Mouse (Mus musculus): ENCODE data around the gene Stox1. TPM values are rescaled to one million over a fixed set of nuclear protein-coding genes. Genes with fewer than 3 reads are reported as not detected.

Stox1 gene
- polyA plus RNA-seq, 1 experiment from 2014 or later, result 0.92 TPM

DNA sequence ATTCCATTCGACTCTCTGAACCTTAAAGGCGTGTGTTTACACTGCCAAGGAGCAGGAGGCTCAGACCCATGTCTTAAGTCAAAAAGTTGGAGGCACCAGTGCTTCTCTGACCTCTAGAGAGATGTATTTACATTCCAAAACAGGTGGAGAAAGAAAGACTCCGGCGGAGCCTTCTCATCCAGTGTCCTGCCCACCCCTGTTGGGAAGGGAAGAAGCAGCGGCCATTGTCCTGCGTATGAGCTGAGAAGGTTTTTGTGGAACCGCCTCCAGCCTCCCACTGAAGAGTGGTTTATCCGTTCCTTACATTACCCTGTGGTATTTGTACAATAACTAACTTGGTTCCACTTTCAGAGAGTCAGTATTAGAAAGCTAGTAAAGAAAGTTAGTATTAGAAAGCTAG is 33.2 kb downstream of the Stox1 start:
- Histone ChIP-seq H3K9ac (no peak overlapping the region), H3K27ac (replicated peaks) (no peak overlapping the region), H3K36me3 (no peaks in the 10 kb centered on the region), H3K9me3 (no peaks in the 10 kb centered on the region), H3K4me1 (no peaks in the 10 kb centered on the region), H3K27me3 (replicated peaks) (no peaks in the 10 kb centered on the region), H3K4me3 (no peak overlapping the region), H3K4me2 (no peak overlapping the region)
- 61% methylated on average over 8 of the region's 8 CpGs for WGBS
- ATAC-seq (ENCODE audit: extremely low read depth, insufficient number of reproducible peaks, low FRiP score, low TSS enrichment), result no peak

GRCm38 (mm10) chr10:62692244-62692643 is 33.7 kb downstream of the Stox1 start:
- Histone ChIP-seq H3K36me3 (no peaks in the 10 kb centered on the region), H3K4me3 (no peak overlapping the region), H3K9ac (no peak overlapping the region), H3K4me2 (no peak overlapping the region), H3K4me1 (no peaks in the 10 kb centered on the region), H3K27ac (replicated peaks) (no peak overlapping the region), H3K27me3 (replicated peaks) (no peaks in the 10 kb centered on the region), H3K9me3 (no peaks in the 10 kb centered on the region)
- no peak for ATAC-seq (ENCODE audit: extremely low read depth, insufficient number of reproducible peaks, low FRiP score, low TSS enrichment)
- 74% methylated on average over 3 of the region's 3 CpGs for WGBS

- Histone ChIP-seq H3K4me3 (no peak overlapping the region), H3K4me2 (no peak overlapping the region), H3K27me3 (replicated peaks) (no peaks in the 10 kb centered on the region), H3K4me1 (no peaks in the 10 kb centered on the region), H3K9me3 (no peaks in the 10 kb centered on the region), H3K9ac (no peak overlapping the region), H3K27ac (replicated peaks) (no peak overlapping the region), H3K36me3 (no peaks in the 10 kb centered on the region)
- 82% methylated on average over 15 of the region's 15 CpGs for WGBS
- ATAC-seq (ENCODE audit: extremely low read depth, insufficient number of reproducible peaks, low FRiP score, low TSS enrichment), result no peak
Observed at GRCm38 (mm10) chr10:62687032-62687674, 38.8 kb downstream of the Stox1 start.

DNA sequence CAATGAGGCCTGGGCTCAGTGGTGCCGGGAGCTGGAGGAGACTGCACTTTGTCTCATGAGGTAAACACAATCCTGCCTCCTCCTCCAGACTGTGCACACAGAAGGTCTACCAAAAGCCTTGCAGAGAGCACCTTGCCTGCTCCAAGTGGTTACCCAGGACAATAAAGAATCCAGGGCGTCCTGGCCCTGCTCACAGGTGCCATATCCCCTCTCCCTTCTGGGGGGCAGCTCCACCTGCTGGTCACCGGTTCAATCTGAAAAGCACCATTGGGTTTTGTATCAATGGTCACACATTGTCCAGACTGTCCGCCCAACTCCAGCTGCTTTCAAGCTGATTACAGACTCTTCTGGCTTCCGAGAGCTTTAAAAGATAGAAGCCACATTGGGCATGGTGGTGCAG is 42.9 kb downstream of the Stox1 start:
- Histone ChIP-seq H3K36me3 (no peaks in the 10 kb centered on the region), H3K4me1 (no peaks in the 10 kb centered on the region), H3K27me3 (replicated peaks) (no peaks in the 10 kb centered on the region), H3K9ac (no peak overlapping the region), H3K27ac (replicated peaks) (no peak overlapping the region), H3K4me2 (no peak overlapping the region), H3K9me3 (peaks cover 9% of the 10 kb centered on the region), H3K4me3 (no peak overlapping the region)
- ATAC-seq (ENCODE audit: extremely low read depth, insufficient number of reproducible peaks, low FRiP score, low TSS enrichment), result no peak
- 42% methylated on average over 5 of the region's 5 CpGs for WGBS

- no peak overlapping the region for H3K27ac ChIP-seq (replicated peaks)
- H3K27me3 ChIP-seq (replicated peaks), result 0 out of 2 replicates have a peak, but pooled peaks cover 3% of the 10 kb centered on the region
- H3K9me3 ChIP-seq, result peaks cover 9% of the 10 kb centered on the region
- H3K9ac ChIP-seq, result no peak overlapping the region
- ATAC-seq (ENCODE audit: extremely low read depth, insufficient number of reproducible peaks, low FRiP score, low TSS enrichment), result no peak
- H3K36me3 ChIP-seq, result no peaks in the 10 kb centered on the region
- no peaks in the 10 kb centered on the region for H3K4me1 ChIP-seq
- H3K4me3 ChIP-seq, result no peak overlapping the region
- WGBS, result 77% methylated on average over 1 of the region's 1 CpGs
- no peak overlapping the region for H3K4me2 ChIP-seq
Observed at GRCm38 (mm10) chr10:62679833-62680232, 46.1 kb downstream of the Stox1 start.

GRCm38 (mm10) chr10:62677329-62677728 is 48.6 kb downstream of the Stox1 start:
- Histone ChIP-seq H3K4me2 (no peak overlapping the region), H3K9me3 (peaks cover 9% of the 10 kb centered on the region), H3K4me3 (no peak overlapping the region), H3K36me3 (no peaks in the 10 kb centered on the region), H3K27ac (replicated peaks) (no peak overlapping the region), H3K9ac (no peak overlapping the region), H3K4me1 (no peaks in the 10 kb centered on the region), H3K27me3 (replicated peaks) (0 out of 2 replicates have a peak, but pooled peaks cover 3% of the 10 kb centered on the region)
- no peak for ATAC-seq (ENCODE audit: extremely low read depth, insufficient number of reproducible peaks, low FRiP score, low TSS enrichment)
- 76% methylated on average over 5 of the region's 5 CpGs for WGBS

DNA sequence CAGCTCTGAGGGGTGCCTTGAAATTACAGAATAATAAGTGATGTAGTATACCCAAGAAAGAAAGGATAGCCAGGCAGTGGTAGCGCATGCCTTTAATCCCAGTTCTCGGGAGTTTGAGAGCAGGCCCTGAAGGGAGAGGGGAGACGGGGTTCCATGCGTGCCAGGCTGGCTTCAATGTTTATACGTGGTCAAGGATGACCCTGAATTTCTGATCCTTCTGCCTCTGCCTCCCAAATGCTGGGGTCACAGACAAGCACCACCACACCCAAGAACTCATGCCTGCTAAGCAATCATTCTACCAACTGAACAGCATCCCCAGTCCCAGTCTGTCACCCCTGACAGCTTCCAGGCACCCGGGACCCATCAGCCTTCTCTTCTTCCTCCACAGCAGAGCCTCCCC is 49.7 kb downstream of the Stox1 start:
- Histone ChIP-seq H3K9ac (no peak overlapping the region), H3K4me1 (no peaks in the 10 kb centered on the region), H3K9me3 (peaks cover 9% of the 10 kb centered on the region), H3K27me3 (replicated peaks) (0 out of 2 replicates have a peak, but pooled peaks cover 3% of the 10 kb centered on the region), H3K27ac (replicated peaks) (no peak overlapping the region), H3K4me3 (no peak overlapping the region), H3K36me3 (no peaks in the 10 kb centered on the region), H3K4me2 (no peak overlapping the region)
- no peak for ATAC-seq (ENCODE audit: extremely low read depth, insufficient number of reproducible peaks, low FRiP score, low TSS enrichment)
- WGBS, result 77% methylated on average over 6 of the region's 6 CpGs

DNA sequence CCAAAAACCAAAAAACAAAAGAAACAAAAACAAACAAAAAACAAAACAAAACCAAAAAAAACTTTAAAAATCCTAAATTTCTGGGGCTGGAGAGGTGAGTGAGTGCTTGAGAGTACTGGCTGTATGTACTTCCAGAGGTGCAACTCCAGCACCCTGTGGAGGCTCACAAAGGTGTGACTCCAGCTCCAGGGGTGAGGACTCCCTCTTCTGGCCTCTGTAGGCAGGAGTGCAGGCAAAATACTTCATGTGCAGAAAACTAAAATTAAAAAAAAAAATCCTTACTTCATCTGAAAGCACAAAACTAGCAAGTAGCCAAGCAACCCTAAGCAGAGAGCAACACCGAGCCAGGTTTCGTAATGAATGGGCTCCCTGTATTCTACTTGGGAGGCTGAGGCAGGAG is 53.6 kb downstream of the Stox1 start:
- H3K27ac ChIP-seq (replicated peaks), result no peak overlapping the region
- H3K4me2 ChIP-seq, result no peak overlapping the region
- H3K4me3 ChIP-seq, result no peak overlapping the region
- no peak overlapping the region for H3K9ac ChIP-seq
- H3K27me3 ChIP-seq (replicated peaks), result 0 out of 2 replicates have a peak, but pooled peaks cover 3% of the 10 kb centered on the region
- no peak for ATAC-seq (ENCODE audit: extremely low read depth, insufficient number of reproducible peaks, low FRiP score, low TSS enrichment)
- no peaks in the 10 kb centered on the region for H3K36me3 ChIP-seq
- H3K9me3 ChIP-seq, result no peaks in the 10 kb centered on the region
- 84% methylated on average over 2 of the region's 2 CpGs for WGBS
- peaks cover 4% of the 10 kb centered on the region; the same call in 1 of the 2 replicates for H3K4me1 ChIP-seq

GRCm38 (mm10) chr10:62669245-62669644 is 56.7 kb downstream of the Stox1 start:
- H3K4me3 ChIP-seq, result no peak overlapping the region
- no peaks in the 10 kb centered on the region for H3K9me3 ChIP-seq
- H3K36me3 ChIP-seq, result no peaks in the 10 kb centered on the region
- no peak for ATAC-seq (ENCODE audit: extremely low read depth, insufficient number of reproducible peaks, low FRiP score, low TSS enrichment)
- no peak overlapping the region for H3K4me2 ChIP-seq
- no peak overlapping the region for H3K27ac ChIP-seq (replicated peaks)
- H3K4me1 ChIP-seq, result peaks cover 17% of the 10 kb centered on the region
- no peak overlapping the region for H3K9ac ChIP-seq
- no peaks in the 10 kb centered on the region for H3K27me3 ChIP-seq (replicated peaks)
- 71% methylated on average over 14 of the region's 14 CpGs for WGBS

GRCm38 (mm10) chr10:62668463-62668862 is 57.5 kb downstream of the Stox1 start:
- Histone ChIP-seq H3K27me3 (replicated peaks) (no peaks in the 10 kb centered on the region), H3K4me3 (no peak overlapping the region), H3K9ac (no peak overlapping the region), H3K4me1 (peaks cover 17% of the 10 kb centered on the region), H3K9me3 (no peaks in the 10 kb centered on the region), H3K4me2 (no peak overlapping the region), H3K27ac (replicated peaks) (no peak overlapping the region), H3K36me3 (no peaks in the 10 kb centered on the region)
- whole genome bisulfite sequencing, result 69% methylated on average over 2 of the region's 2 CpGs
- no peak for ATAC-seq (ENCODE audit: extremely low read depth, insufficient number of reproducible peaks, low FRiP score, low TSS enrichment)

DNA sequence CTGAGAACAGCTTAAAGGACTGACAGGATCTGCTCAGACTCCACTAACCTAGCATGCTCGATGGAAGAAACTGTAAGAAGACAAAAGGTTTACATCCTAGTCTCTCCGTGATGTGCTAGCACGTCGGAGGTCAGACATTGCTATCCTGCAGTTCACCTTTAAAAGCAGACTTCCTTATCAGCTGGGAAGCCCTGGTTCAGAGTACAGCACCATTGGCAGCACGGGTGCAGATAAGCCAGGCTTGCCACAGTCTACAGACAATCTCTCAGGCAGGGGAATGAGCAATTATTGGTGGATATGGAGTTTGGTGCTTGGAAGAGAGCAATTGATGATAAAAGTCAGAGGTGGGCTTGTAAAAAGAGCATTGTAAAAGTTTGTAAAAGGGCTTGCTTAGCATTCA is 57.9 kb downstream of the Stox1 start:
- no peak for ATAC-seq (ENCODE audit: extremely low read depth, insufficient number of reproducible peaks, low FRiP score, low TSS enrichment)
- H3K4me3 ChIP-seq, result no peak overlapping the region
- H3K4me2 ChIP-seq, result no peak overlapping the region
- no peak overlapping the region for H3K27ac ChIP-seq (replicated peaks)
- H3K9ac ChIP-seq, result no peak overlapping the region
- peaks cover 17% of the 10 kb centered on the region for H3K4me1 ChIP-seq
- no peaks in the 10 kb centered on the region for H3K36me3 ChIP-seq
- no peaks in the 10 kb centered on the region for H3K9me3 ChIP-seq
- no peaks in the 10 kb centered on the region for H3K27me3 ChIP-seq (replicated peaks)
- 22% methylated on average over 5 of the region's 5 CpGs for WGBS

- ATAC-seq (ENCODE audit: extremely low read depth, insufficient number of reproducible peaks, low FRiP score, low TSS enrichment), result no peak
Observed at GRCm38 (mm10) chr10:62664963-62665590, 60.9 kb downstream of the Stox1 start.

More at GRCm38 (mm10) chr10:62664963-62665590, 60.9 kb downstream of the Stox1 start:
- no peaks in the 10 kb centered on the region for H3K27me3 ChIP-seq (replicated peaks)
- 35% methylated on average over 27 of the region's 27 CpGs for WGBS
- H3K9me3 ChIP-seq, result no peaks in the 10 kb centered on the region
- peak overlapping the region; percentile 69 for H3K27ac ChIP-seq (replicated peaks)
- H3K4me2 ChIP-seq, result peak overlapping the region; percentile 69
- peak overlapping the region; percentile 42 for H3K4me3 ChIP-seq
- peaks cover 17% of the 10 kb centered on the region for H3K4me1 ChIP-seq
- H3K9ac ChIP-seq, result peak overlapping the region; percentile 74
- H3K36me3 ChIP-seq, result no peaks in the 10 kb centered on the region
